Mouse (Mus musculus): Measurements from ENCODE around the gene Meioc.
"Not testable (repeated sequence)": the region's sequence is repeated elsewhere in the genome, so short reads cannot be mapped to it uniquely, and the experiment has no call there.

Gene Meioc

DNA sequence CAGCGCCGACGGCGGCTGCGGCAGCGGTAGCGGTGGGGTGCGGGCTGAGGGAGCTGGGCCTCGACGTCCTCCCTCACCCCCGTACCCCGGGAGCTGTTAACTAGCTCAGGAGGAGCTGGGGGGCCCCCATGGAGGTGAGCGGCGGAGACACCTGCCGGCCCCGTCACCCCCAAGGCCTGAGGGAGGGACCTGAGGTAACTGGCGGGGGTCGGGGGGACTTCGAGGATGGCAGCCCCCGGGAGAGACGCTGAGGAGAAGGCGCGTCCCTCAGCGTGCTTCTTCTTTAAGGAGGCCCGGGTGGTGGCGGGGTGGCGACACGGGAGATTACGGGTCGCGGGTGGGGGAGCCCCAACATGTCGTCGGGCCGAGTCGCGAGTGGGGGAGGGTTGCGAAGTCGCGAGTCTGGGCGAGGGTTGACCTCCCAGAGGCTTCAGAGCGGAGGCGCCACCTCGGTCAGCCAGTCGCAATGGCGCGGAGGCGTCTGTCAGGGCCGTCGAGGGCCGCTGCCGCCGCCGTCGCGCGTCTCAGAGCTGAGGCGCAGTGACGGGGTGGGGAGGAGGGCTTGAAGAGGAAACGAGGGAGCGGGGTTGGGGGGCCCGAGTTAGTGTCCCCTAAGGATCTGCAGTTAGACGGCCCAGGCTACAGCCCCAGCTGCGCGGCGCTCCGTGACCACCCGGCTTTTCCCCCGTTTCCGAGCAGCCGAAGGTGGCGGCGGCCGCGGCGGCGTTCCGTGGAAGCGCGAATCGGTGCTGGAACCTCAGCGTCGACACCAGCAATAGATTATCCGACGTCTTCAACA is 2.3 kb downstream of the Meioc start:
- DNase-seq (ENCODE audit: low read depth, low spot score) = peak; percentile 22

DNA sequence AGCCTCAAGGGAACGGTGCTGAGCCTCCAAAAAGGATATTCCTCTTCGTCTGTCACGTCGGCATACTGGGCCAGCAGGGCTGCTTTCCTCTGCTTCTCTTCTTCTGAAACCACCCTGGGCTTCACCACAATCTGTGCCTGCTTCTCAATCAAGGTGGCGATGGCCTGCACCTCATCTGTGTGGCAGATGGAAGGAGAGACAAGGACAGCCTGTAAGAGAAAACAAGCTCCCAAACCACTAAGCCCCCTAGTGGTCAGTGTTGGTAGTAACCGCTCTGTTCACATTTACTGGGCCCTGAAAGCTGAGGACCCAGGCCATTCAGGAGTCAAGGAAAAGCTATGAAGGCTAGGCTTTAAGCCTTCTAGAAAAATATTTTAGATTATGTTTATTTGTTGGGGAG is 26.6 kb downstream of the Meioc start:
- DNase-seq (ENCODE audit: low read depth, low spot score) = peak; percentile 57

DNA sequence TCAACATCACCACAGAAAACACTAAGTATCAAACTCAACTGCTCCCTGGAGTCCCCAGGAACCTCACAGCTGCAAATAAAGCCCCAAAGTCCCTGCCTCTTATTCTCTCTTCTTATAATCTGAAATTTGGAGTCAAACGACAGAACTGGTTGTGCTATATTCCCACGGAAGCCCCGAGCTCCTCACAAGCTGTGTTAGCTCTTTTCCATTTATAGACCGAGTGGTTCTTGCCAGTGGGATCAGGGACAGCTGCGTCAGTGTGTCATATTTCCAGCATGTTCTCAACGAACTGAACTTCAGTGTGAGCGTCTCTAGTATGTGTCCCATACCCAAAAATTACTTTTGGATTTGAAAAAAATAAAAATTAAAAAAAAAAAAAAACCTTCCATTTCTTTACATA is 31.8 kb downstream of the Meioc start:
- no peak for DNase-seq (ENCODE audit: low read depth, low spot score)

DNA sequence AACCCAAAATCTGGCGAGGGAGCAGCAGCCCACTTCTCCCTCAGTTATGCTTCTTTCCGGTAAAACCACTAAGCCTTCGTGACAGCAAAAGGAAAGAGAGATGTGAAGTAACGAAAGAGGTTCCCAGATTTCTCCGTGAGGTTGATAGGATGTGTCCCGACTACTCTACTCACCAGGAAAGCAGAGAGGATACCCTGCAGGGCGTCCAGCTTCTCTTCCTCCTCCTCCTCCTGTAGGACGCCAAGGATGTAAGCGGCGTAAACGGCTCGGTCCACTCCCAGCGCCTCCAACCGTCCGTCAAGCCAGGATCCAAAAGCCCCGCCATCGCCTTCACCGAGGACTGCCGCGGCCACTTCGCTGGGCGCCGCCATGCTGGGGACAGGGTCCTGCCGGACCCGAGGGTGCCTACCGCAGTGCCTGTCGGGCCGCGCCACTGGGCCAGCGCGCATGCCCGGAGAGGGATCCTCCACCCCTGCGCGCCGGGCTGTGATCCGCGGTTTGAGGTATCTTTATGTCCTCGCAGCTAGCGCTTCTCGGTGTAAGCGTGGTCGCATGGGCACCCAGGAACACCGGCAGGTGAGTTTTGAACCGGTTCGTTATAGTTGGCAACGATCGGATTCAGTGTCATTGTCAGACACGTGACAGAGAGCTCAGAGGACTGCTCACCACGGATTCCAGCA is 34.0 kb downstream of the Meioc start, which contains the start of gene Ccdc43:
Gene Ccdc43, minus strand, starts transcription at position 445 of the 680 bp plus-strand sequence.
- DNase-seq (ENCODE audit: low read depth, low spot score) = peak; percentile 63

DNA sequence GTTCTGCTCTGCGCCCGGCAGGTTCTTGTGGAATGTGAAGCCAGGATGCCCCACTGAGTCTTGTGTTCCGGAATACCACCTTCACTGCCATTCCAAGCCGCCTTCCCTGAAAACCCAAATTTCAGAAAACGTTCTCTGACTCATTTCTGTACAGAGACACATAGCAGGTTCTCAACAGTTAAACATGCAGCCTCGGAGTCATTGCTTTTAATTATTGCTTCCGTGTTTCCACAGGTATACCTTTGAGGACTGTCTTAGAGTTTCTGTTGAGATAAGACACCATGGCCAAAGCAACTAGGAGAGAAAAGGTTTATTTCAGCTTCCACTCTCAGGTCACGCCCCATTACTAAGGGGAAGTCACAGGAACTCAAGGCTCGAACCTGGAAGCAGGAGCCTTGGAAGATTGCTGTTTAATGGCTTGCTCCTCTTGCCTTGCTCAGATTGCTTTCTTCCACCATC is 34.5 kb downstream of the Meioc start:
- DNase-seq (ENCODE audit: low read depth, low spot score) = no peak

DNA sequence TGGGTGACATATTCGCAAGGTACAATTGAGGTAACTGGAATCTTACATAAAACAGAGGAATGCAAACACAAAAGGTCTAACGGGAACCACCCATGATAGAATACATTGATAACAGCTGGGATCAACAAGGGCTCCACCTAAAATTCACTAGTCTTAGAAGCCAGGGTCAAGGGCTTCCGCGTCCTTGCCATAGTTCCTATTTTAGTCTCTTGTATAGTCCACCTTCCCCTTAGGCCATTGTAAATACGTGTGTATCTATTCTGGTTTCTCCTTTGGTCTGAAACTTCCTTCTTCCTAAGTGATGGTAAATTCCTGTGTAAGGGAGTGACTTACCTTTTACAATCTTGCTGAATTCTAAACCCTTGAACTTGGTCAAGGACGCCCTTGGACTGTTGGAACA is 38.7 kb downstream of the Meioc start:
- DNase-seq (ENCODE audit: low read depth, low spot score) = not testable (repeated sequence)

DNA sequence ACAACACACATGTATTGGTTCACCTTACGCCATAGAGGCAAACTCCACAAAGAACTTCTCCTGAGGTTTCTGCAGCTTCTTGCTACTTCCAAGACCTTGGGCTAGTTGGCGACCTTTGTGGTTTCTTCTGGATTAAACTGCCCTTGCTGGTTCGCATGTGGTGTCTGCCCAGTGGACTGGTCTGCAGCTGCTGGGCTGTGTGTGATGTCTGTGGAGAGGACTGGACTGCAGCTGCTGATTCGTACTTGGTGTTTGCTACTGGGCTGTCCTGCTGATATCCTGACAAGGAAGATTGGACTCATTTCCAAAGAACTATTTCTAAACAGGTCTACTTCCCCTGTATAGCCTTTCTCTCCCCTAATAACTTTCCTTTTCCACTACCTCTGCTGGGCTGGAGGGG is 48.9 kb downstream of the Meioc start:
- no peak for DNase-seq (ENCODE audit: low read depth, low spot score)

DNA sequence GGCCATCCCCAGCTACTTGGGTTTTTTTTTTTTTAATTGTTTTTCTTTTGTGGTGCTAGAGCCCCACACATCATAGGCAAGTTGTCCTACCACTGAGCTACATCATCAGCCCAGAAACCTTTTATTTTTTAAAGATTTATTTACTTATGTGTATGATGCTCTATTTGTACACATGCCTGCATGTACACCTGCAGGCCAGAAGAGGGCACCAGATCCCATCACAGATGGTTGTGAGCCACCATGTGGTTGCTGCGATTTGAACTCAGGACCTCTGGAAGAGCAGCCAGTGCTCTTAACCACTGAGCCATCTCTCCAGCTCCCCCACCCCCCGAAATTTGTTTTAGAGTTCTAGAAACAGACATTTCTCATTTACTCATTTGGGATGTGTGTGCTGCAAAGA is 51.1 kb downstream of the Meioc start:
- not testable (repeated sequence) for DNase-seq (ENCODE audit: low read depth, low spot score)

DNA sequence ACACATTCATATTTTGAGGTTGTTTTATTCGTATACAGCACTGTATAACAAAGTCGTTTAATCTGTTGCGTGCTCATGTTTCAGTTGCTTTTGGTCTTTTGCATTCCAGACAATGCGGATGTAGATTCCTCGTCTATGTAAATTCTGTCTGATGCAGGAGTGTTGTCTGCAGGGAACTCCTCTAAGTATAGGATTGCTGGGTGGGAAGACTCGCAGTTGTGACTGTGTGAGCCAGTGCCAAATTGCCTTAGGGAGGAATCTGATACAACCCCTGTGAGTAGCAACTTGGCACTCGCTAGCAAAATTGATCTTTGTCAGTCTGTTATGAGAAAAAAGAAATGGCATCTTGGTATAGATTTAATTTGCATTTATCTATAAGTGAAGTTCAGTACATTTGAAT is 52.6 kb downstream of the Meioc start:
- DNase-seq (ENCODE audit: low read depth, low spot score) = no peak

DNA sequence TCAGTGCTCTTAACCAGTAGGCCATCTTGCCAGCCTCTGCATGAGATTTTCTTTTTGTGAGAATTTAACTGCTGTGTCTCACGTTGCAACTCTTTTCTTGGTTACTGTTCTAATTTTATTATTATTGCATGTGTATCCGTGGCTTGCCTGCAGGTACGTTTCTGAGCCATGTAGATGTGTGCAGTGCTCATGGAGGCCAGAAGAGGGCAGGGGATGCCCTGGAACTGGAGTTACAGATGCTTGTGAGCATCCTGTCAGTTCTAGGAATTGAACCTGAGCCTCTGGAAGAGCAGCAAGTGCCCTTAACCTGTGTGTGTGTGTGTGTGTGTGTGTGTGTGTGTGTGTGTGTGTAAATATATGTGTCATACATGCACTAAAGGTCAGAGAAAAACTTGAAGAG is 62.1 kb downstream of the Meioc start:
- peak; percentile 53 for DNase-seq (ENCODE audit: low read depth, low spot score)

DNA sequence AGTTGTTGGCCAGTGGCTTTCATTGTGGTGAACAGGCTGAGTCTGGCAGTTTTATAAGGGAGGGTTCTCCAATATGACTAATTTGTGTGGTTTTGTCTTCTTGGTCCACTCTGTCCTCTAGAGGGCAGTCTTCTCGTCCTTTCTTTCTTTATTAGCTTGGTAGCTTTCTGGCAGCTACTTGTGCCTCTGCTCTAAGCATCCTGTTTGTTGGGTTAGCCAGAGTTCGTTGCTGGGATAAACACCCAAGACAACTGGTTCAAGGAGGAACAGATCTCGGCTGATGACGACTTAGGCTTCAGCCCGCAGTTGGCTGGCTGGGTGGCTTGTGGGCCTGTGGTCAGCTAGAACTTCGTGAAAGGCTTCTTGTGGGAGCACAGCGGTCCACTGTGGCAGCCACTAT is 65.1 kb downstream of the Meioc start:
- DNase-seq (ENCODE audit: low read depth, low spot score) = peak; percentile 42

DNA sequence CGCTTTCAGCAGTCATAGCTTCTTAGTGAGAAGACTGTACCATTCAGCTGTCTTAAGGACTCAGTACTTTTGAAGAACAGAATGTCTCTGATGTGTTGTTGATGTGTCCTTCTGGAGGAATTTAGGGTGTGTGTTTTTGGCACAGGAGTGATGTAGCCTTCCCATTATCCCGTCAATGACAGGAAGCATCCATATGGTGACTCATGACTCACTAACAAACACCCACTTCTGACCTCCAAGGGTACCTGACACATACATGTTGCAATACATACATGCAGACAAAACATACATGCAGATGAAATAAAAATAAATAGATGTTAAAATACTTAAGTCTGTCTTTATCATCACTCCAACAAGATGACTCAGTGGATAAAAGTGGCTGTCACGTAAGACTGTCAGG is 66.3 kb downstream of the Meioc start:
- no peak for DNase-seq (ENCODE audit: low read depth, low spot score)

DNA sequence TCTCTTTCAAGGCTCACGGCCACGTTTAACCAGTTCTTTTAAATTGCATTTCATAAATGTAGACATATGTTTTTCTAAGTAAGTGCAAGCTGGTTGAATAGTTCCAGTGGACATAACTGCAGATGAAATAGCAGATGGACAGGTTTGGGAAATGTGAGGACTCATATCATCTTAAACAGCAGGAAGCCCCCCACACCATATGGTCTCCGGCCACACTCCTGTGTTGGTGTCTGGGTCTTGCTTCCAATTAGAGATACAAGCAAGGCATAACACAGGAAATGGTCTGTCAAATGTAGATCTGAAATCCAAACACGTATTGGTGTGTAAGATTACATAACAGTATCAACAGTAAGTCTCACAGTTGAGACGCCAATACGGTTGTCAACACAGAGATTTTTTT is 67.8 kb downstream of the Meioc start:
- DNase-seq (ENCODE audit: low read depth, low spot score) = no peak
